Mouse (Mus musculus) C2C12 (cell line): ENCODE data around the gene Ccdc181.

Experiments used
- CEBPB ChIP-seq: IDR thresholded peaks from one replicate; pipeline ENCODE4 v1.6.1; 2011; ENCODE audit warnings: low read depth, mild to moderate bottlenecking, control low read depth, moderate library complexity
- CTCF ChIP-seq: IDR thresholded peaks from one replicate; pipeline ENCODE4 v1.5.1; 2011; ENCODE audit not compliant: control insufficient read depth, insufficient read depth, insufficient read length
- FOSL1 ChIP-seq: IDR thresholded peaks from one replicate; pipeline ENCODE4 v1.8.0; 2011; ENCODE audit warnings: mild to moderate bottlenecking, low read length; ENCODE audit not compliant: poor library complexity, insufficient read depth, severe bottlenecking
- MAX ChIP-seq: IDR thresholded peaks from one replicate; pipeline ENCODE4 v1.6.1; 2011; ENCODE audit warnings: mild to moderate bottlenecking, control low read depth
- MYOD1 ChIP-seq: IDR thresholded peaks from one replicate; pipeline ENCODE4 v1.6.1; 2011; ENCODE audit warnings: low read depth; ENCODE audit not compliant: control insufficient read depth, insufficient read length
- MYOG ChIP-seq: IDR thresholded peaks from one replicate; pipeline ENCODE4 v1.6.1; 2011; ENCODE audit not compliant: control insufficient read depth, insufficient read length; ENCODE audit errors: extremely low read depth
- USF1 ChIP-seq: IDR thresholded peaks from one replicate; pipeline ENCODE4 v1.6.1; 2011; ENCODE audit warnings: low read depth, mild to moderate bottlenecking, control low read depth, moderate library complexity

GRCm38 (mm10) chr1:164241494-164241893, 33.9 kb upstream of the Ccdc181 start:
- TF ChIP-seq CTCF: no peak
- TF ChIP-seq USF1: no peak
- no peak for TF ChIP-seq MAX
- no peak for TF ChIP-seq CEBPB
- TF ChIP-seq MYOD1: no peak
- no peak for TF ChIP-seq MYOG
- no peak for TF ChIP-seq FOSL1
